Mouse (Mus musculus): ENCODE measurements around the gene Zfp574.

DNA sequence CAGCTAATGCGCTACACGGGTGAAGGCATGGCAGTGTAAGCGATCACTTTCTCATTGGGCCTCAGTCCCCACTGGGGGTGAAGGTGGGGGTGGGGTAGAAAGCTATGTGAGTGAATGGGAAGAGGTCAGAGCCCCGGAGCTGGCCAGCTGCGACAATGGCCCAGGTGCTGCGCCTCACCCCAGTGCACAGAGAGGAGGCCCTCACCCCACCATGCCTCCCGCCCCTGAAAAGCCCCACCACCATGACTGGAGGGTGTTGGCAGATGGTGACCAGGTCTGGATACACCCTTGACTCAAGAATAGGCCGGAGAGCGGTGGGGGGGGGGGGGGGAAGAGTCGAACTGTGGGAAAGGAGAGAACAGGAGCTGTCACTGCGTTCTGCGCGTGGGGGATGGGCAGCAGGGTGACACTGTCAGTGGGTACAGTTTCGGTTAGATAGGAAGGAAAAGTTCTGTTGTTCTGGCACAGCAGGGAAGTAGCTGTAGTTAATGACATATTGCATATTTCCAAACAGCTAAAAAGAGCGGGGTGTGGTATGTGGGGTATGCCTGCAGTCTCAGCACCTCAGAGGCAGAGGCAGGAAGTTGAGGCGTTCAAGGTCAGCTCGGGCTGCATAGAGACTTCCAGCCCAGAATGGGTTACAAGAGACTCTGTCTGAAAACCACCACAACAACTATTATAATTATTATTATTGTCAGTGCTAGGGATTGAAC is 34.6 kb downstream of the Zfp574 start:
- TF ChIP-seq CTCF (IDR thresholded peaks at IDR 0.05; ENCODE audit: borderline replicate concordance, control insufficient read depth, extremely low read depth, insufficient read depth, low read length, poor library complexity), result no peak
- no peak for TF ChIP-seq POLR2A (IDR thresholded peaks at IDR 0.05; ENCODE audit: control insufficient read depth, extremely low read depth, insufficient read depth, low read length, poor library complexity)

All from thymus, adult 2 months (tissue).